In genomic region chr6:108228601-108229000, GRCm38 (mm10) we compare ENCODE assay signal across 1 mouse cellular context.
TF ChIP-seq lines count a peak whose summit lies in the region.

No protein-coding gene starts in this region.

TF ChIP-seq in CH12.LX, 34 proteins besides CTCF, POLR2A, EP300 and RAD21:
- TF ChIP-seq NELFE (IDR thresholded peaks at IDR 0.05; ENCODE audit: low read depth, low read length) (no peak), MAZ (IDR thresholded peaks at IDR 0.05; ENCODE audit: low read depth, low read length) (no peak), USF2 (conservative IDR thresholded peaks at IDR 0.05; ENCODE audit: low read depth, low read length) (no peak), ZNF384 (IDR thresholded peaks at IDR 0.05; ENCODE audit: low read depth, low read length) (0 out of 2 replicates have a peak, but pooled peaks have one; percentile 1)
